ENCODE assay signal across 8 mouse cellular contexts in the genomic region with DNA sequence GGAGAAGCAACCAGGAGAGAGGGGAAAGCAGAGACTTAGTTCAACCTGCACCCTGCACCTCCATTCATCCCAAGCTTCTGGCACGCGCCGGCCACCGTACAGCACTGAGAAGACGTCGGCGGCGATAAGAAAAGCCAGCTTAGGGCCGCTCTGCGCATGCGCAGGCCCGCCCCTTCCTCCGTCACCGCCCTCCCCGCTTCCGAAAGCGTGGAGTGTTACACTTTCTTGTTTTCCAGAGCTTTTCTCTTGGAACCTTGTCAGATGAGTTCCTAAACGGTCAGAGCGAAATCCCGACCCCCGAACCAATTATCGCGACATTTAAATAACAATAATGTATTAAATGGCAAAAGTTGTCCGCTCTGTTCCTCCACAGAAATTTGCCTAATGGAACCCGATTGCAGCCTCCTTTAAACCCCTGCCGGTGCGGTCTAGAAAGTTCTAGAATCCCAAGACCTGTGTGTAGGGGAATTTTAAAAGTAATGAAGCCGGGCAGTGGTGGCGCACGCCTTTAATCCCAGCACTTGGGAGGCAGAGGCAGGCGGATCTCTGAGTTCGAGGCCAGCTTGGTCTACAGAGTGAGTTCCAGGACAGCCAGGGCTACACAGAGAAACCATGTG. TPM values are rescaled to one million over a fixed set of nuclear protein-coding genes. Genes with fewer than 3 reads are reported as not detected.
A peak's percentile ranks its signal among the peaks of the same experiment; 100 is the strongest.
DNase-seq lines count a peak whose midpoint lies in the region; ATAC-seq lines count a peak whose summit lies in the region.

A gene (minus strand): TSS at position 116 of the 617 bp plus-strand sequence.

- H3K36me3 ChIP-seq in hindbrain, embryonic 15.5 days: peaks cover 8% of the 10 kb centered on the region; the same call in 1 of the 2 replicates

- no peaks in the 10 kb centered on the region for H3K9me3 ChIP-seq in hindbrain, embryonic 15.5 days

- peak within 1 kb of the TSS; percentile 87 for H3K27ac ChIP-seq in hindbrain, embryonic 15.5 days (replicated peaks)

- H3K4me3 ChIP-seq in hindbrain, embryonic 15.5 days: peak within 1 kb of the TSS; percentile 87

- H3K27me3 ChIP-seq in hindbrain, embryonic 15.5 days: no peaks in the 10 kb centered on the region

- 8% methylated on average over 32 of the region's 32 CpGs for WGBS in hindbrain, embryonic 15.5 days

- H3K4me2 ChIP-seq in hindbrain, embryonic 15.5 days: peak within 1 kb of the TSS; percentile 76

- H3K4me1 ChIP-seq in hindbrain, embryonic 15.5 days (replicated peaks): peaks cover 16% of the 10 kb centered on the region

- H3K9ac ChIP-seq in hindbrain, embryonic 15.5 days: peak within 1 kb of the TSS; percentile 90

- peak; percentile 91 for ATAC-seq in hindbrain, embryonic 15.5 days (ENCODE audit: low FRiP score, low read depth)

- DNase-seq in T-cell, adult 2 months (ENCODE audit: low spot score): peak; percentile 90
- DNase-seq in cerebellum, postnatal 36 days: peak; percentile 97
- DNase-seq in frontal cortex, postnatal 36 days (ENCODE audit: low spot score in 2 of 2): peak; percentile 94 to 96
- DNase-seq in left cerebral cortex, adult 11 months (ENCODE audit: low spot score): peak; percentile 84
- DNase-seq in lung, postnatal 4 days: peak; percentile 95 to 96
- peak; percentile 87 for DNase-seq in retina, postnatal 7 days (ENCODE audit: low read depth, low spot score)
- DNase-seq in urinary bladder, adult 2 months (ENCODE audit: low spot score): peak; percentile 88

RNA-seq across cellular contexts. Expression of the gene that starts here (rescaled TPM):
- polyA plus RNA-seq in hindbrain, embryonic 15.5 days (2015; fragmentation: Nextera tagmentation; extraction: Ambion mirVana): 17.5 and 18.9 TPM in 2 replicates
- polyA plus RNA-seq in urinary bladder, adult 2 months (2012; rRNA removed): 12.1 and 13.9 TPM in 2 replicates

Comparison
In these comparisons a context has a peak if more than half of its experiments do, and no peak if none do; other contexts are left out.
1. Peak in every context shown above with its lines: DNase-seq, ATAC-seq, H3K4me3 ChIP-seq and H3K27ac ChIP-seq.